Mouse (Mus musculus) thymus, postnatal 4 days (tissue): ENCODE data around the gene Daam1.

Experiments
- DNase-seq: peaks from one replicate; pipeline ENCODE4 v3.0.0; 2021

Gene Daam1

DNA sequence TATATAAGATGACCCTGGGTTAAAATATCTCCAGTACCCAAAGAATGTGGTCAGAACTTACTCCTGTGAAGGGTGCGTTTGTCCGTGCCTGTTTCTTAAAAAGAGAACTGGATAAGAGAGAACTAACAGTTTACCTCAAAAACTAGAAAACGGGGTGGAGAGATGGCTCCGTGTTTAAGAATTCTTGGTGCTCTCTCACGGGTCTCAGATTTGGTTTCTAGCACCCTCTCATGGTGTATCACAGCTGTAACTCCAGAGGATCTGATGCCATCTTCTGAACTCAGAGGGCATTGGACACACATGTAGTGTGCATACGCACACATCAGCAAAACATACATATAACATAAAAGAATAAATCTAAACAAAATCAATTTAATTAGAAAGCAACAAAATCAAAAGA, 181.2 kb downstream of the Daam1 start:
- no peak for DNase-seq

DNA sequence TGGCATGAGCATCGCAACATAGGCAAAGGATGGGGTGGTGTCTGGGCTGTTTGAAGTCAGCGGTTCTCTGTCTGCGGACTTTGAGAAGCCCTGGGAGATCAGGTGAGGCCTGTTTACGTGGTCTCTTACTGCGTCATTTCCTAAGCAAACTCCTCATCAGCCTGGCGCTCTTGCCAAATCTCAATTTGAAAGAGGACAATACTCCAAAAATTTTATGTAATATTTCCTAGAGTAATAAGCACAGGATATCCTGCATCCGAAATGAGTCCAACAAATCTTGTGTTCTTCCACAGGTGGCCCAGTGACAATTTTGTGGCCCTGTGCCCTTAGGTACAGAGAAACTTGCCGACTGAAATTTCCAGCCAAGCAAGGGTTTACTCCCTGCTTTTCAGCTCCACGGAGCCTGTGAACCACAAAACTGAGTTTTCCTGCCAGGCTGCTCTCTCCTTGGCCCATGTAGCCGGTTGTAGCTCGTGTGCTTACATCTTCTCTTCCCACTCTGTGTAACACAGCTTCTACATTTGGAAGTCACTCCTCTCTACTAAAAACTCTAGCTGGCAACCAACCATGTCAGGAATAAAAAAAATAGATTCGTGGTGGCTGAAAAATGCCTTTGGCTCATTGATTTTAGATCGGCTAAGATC, 183.0 kb downstream of the Daam1 start:
- DNase-seq: no peak

DNA sequence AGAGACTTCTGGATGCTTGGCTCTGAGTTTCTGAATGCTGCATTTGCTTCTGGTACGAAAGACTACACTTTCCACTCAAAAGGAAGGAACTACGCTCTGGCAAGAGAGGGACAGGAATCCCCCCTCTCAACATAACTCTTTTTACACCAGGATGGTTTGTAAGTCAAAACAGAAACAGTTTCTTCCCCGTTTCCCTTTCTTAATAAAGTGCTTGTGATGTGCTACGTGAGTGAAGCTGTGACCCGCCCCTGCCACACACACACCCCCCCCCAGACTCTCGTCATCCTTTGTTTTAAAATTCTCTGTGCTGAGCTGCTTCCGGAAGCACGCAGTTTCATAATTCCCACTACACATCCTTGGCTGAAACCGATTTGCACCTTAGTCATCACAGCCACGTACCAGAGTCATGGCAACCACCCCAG, 183.5 kb downstream of the Daam1 start:
- DNase-seq: no peak

DNA sequence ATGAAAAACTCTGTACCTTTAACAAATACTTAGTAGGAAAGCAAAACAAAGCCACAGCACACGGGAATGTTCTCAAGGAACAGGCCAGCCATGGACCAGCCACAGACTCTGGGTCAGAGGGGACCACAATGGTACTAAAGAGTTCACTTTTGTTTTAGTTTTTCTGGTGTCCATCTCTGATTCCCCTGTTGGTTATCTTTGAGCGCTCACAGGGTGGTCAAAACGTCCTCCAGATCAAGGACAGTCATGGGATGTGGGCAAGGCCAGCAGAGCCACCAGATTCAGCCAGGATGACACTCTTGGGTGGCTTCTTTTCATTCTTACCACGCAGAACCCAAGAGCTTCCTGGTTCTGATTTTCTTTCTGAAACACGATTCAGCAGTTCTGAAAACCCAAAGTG, 184.4 kb downstream of the Daam1 start:
- no peak for DNase-seq

DNA sequence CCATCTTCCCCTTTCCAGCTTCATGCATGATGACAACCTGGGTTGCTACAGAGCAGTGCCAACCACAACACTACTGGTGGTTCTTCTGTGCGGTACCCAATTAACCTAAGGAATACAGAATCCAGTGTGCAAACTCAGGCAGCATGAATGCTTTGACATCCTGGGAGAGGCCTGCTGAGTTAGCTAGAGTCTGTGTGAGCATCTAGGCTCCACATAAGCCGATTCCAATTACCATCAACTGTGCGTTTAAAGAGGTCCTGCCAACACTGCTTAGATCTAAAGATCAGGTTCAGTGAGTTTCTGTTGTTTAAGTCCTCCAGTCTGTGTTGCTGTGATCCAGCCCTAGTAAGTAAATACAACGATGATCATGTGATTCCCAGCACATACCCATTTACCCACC, 189.4 kb downstream of the Daam1 start:
- no peak for DNase-seq

DNA sequence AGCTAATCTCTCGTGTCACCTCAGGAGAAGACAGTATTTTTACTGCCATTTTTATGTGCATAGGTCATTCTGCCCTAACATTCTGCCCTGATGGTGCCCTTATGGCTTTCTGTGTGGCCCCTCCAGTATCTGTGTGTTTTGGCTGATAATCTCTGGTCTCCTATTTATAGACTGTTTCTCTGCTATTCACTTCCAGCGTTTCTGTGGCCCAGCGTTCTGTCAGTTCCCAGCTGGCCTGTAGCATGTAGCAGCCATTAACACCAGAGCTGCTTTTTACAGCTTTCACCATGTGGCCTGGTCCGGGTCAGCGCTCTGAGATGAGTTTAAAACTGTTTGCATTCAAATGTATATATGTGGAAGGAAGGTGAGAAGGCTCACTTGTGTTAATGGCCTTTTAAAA, 190.7 kb downstream of the Daam1 start:
- DNase-seq: no peak

DNA sequence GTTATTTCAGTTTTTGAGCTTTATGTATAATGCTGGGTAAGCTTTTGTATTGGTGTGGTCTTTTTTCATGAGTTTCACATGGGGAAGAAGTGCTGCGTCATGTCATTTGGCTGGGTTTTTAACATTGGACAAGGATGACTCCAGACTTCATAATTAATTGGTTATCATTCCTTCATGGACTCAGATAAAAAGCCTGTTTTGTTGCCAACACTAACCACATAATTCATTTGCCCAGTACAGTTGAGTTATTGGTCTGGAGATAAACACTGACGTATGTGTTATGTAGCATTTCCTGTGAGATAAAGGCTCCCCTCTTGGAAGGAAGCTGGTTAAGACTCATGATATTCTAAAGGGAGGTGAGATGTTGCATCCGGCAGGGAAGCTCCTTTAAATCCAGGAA, 191.9 kb downstream of the Daam1 start:
- no peak for DNase-seq

DNA sequence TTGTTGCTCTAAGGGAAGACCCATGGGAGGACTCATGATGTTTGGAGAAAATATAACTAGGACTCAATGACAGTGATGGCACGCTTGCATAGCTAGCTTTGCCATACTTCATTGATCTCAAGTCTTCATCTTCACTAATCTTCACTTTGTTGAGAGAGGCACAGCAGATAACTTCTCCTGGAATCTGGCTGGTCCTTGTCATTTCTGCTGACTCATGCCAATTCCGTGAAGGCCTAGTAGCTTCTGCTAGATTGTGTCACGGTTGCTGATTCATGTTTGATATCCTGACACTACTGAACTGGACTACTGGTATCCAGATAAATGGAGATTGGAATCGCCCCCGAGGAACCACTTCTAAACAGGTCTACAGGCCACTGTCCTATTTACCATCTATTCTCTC, 192.7 kb downstream of the Daam1 start:
- DNase-seq: no peak

DNA sequence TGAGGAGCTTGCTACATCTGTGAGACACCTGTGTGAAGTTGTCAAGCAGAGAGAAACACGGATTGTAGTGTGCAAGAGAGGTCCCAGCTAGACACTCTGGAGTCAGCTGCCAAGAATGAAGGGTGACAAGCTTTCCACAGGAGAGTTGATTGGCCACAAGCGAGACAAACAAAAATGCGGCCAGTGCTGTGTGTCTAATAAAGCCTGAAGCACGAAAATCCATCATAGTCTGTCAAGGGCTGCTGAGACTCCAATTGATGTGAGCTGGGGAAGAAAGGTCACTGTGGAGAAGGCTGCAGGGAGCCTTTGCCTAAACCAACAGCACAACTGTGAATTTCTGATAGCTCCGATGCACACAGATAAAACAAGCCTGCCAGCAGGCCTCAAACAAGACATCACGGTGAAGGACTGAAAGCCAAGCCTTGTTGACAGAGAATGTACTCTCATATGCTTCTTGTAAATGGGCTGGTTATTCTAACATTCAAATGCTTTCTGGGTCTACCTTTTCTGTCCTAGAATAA, 194.5 kb downstream of the Daam1 start:
- DNase-seq: no peak

DNA sequence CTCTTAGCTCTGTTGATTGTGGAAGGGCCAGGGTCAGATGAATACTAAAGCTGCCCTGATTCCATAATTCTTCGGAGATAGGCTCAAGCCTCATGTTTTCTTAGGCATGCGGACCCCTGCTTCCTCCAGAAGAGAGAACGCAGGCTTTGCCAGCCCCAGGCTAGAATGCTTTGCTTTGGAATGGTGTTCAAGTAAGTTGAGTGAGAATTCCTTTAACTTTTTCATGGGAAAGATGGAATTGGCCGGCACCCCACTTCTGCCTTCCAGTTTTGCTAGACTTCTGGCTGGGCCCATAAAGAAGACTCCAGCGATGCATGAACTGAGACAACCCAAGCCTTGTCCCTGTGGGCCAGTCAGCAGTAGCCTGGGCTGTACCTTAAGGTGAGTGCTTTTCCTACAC, 200.3 kb downstream of the Daam1 start:
- no peak for DNase-seq

DNA sequence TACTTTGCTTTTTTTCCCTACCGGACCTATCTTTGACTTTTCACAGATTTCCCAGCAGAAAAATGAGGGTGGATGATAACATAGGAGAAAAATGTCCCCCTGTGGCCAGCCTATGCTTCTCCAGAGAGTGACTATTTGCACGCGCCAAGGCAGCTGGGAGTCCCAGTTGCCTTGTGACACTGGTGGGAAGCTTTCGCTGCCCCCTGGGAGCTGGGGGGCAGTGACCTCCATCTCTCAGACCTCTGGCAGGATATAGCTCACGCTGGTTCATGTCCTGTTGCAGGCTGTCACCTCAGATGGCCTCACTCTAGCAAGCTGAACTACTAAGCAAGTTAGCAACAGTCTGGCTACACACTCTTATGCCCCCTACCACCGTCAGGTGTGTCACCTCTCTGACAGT, 200.9 kb downstream of the Daam1 start:
- DNase-seq: no peak

DNA sequence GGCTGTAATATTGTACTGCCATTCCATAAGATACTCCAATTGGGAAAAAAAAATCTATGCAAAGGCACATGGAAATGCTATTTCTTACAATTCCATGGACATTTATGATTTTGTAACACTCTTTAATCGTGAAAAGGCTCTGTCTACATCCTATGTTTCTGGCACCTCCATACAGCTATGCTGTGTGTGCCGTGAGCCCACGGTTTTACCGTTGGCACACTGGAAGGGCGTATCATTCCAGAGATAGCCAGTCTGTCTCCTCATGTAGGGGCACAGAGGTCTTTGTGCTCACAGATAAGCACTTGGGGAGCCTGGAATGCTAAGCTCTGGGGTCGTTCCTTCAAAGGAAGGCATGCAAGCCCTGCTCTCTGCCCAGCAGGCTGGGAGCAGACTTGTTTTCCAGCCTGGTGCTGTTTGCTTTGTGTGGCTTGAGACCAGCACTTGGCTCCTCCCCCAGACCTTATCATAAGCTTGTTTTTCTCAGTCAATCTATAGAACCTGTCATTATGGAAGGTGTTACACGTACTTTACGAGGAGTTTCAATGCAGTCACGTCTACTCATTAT, 205.3 kb downstream of the Daam1 start:
- no peak for DNase-seq

DNA sequence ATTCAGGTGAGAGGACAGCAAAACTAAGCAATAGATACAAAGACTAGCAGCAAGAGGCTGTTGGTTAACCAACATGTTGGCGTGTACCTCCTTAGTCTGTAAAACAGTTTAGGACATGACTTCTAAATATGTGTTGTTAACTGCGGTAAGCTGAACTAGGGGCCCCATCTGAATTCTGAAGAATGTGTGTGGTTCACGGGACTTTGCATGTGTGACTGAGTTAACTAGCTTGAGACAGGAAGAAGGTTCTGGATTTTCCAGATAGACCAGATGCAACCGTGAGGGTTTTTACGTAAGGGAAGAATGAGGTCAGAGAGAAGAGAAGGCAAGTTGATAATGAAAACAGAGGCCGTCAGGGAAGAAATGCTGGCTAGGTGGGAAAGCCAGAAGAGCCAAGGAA, 206.2 kb downstream of the Daam1 start:
- no peak for DNase-seq

DNA sequence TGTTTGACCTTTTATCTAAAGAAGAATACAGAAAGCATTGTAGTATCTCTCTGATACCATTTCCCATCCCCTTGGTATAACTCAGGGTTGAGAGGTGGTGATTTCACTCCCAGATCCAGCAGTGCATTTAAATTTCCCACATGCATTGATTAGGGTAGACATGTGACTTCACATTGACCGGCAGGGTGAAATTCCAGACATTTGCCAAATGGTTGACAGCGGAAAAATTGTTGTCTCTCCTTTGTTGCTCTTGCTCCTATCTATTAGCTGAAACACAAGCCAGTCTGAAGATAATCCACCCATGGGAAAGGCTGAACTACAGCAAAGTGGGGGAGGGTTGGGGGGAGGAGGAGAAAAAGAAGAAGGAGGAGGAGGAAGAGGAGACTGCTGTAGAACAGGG, 208.0 kb downstream of the Daam1 start:
- DNase-seq: no peak

DNA sequence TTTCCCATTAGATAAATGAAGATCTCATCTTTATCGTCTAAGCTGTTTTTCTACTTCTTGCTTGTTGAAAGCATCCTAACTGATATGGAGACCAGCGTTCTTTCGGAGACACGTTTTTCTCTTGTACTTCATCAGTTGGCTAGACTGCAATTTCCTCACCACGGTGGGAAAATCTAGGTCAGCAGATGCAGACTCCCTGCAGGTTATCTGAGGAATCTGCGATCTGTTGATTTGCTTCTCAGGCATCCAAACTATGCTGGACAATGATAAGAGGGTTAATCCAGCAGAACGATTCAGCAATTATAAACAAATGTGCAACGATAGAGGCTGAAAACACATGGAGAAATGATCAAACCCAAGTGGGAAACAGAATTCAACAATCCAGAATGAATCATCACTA, 208.6 kb downstream of the Daam1 start:
- DNase-seq: no peak

DNA sequence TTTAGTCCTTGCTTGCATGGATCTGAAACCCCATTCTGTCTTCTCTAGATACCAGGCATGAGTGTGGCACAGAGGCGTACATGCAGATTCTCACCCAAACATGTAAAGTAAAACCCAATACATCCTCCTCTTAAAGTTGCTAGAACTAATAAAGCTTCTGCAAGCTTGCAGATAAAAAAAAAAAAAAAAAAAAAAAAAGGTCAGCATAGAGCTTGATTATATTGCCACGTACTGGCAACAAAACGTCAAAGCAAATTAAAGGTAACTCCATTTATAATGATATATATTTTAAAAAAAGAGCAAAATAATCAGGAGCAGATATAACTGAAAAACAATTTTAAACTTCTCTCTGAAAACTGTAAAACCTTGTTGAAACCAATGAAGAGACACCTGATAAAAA, 210.4 kb downstream of the Daam1 start:
- DNase-seq: no peak
